Mouse (Mus musculus): ENCODE data around the gene Rin2.

DNA sequence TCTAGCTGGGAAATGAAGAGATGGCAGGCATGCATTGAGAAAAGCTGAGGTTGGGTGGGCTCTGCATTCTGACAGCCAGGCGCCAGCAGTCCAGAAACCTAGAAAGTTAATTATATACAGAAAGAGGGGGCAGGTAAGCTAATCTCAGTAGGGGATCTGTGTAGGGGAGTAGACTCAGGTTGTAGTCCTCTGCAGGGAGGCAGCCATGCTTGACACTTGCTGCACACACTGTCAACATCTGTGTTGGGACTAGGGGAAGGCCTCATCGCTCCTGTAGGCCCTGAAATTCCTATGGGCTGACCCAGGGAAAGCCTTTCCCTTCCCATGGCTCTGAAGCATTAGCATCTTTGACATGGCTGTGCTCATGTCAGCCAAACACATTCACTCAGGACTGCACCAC lies 10.7 kb upstream of the Rin2 start:
- no peak for TF ChIP-seq GATA1 (IDR thresholded peaks at IDR 0.05; ENCODE audit: low read length)
- no peak for TF ChIP-seq TAL1 (IDR thresholded peaks at IDR 0.05; ENCODE audit: low read length)
